Mouse (Mus musculus) bone marrow macrophage, adult 2 months (primary cell): ENCODE data around the gene E130309D02Rik. TPM values are rescaled to one million over a fixed set of nuclear protein-coding genes. Genes with fewer than 3 reads are reported as not detected.
A peak's percentile ranks its signal among the peaks of the same experiment; 100 is the strongest.

ENCODE experiments used
- H3K27ac ChIP-seq: 2 replicates; pipeline ENCODE4 v1.5.1; 2012; ENCODE audit warnings: low read depth, low read length; ENCODE audit not compliant: insufficient read depth
- H3K4me1 ChIP-seq: 2 replicates; pipeline ENCODE4 v1.6.1; 2012; ENCODE audit warnings: low read length; ENCODE audit not compliant: control insufficient read depth, insufficient read depth
- H3K4me3 ChIP-seq: 2 replicates; pipeline ENCODE4 v1.5.1; 2012; ENCODE audit warnings: mild to moderate bottlenecking, low read length, moderate library complexity; ENCODE audit not compliant: insufficient read depth
- CTCF ChIP-seq: IDR thresholded peaks from 2 replicates; pipeline ENCODE4 v1.5.1; 2012; ENCODE audit warnings: low read depth, mild to moderate bottlenecking, low read length, moderate library complexity
- POLR2A ChIP-seq: IDR thresholded peaks from 2 replicates; pipeline ENCODE4 v1.6.1; 2012; ENCODE audit warnings: mild to moderate bottlenecking, low read depth, low read length, borderline replicate concordance
- polyA plus RNA-seq: library from polyadenylated mRNA; stranded (reverse); fragments of >200 nt; gene quantifications from 2 replicates; pipeline ENCODE4 v1.2.4, GENCODE M21; 2012; ENCODE audit not compliant: missing spikeins, insufficient read depth, insufficient read length

The E130309D02Rik gene
- polyA plus RNA-seq: 11.2 and 14.3 TPM in 2 replicates

GRCm38 (mm10) chr5:143314730-143315513 is at the start of gene E130309D02Rik:
TSS of gene E130309D02Rik (minus strand) at chr5:143315360.
- Histone ChIP-seq H3K27ac (peak within 1 kb of the TSS; percentile 65), H3K4me3 (peak within 1 kb of the TSS; percentile 82), H3K4me1 (peaks cover 11% of the 10 kb centered on the region)
- TF ChIP-seq CTCF (peak; percentile 18), POLR2A (no peak)

GRCm38 (mm10) chr5:143363678-143364615 is 48.8 kb upstream of the E130309D02Rik start:
- Histone ChIP-seq H3K4me1 (no peaks in the 10 kb centered on the region), H3K27ac (no peak overlapping the region), H3K4me3 (no peak overlapping the region)
- TF ChIP-seq POLR2A (no peak), CTCF (no peak)

- TF ChIP-seq POLR2A: no peak
- no peak for TF ChIP-seq CTCF
- Histone ChIP-seq H3K27ac (no peak overlapping the region), H3K4me1 (no peaks in the 10 kb centered on the region), H3K4me3 (no peak overlapping the region)
Measured at GRCm38 (mm10) chr5:143361428-143361827, 46.3 kb upstream of the E130309D02Rik start.

- H3K4me1 ChIP-seq: no peaks in the 10 kb centered on the region
- H3K4me3 ChIP-seq: no peak overlapping the region
- TF ChIP-seq CTCF (peak; percentile 33; the same call in 1 of the 2 replicates), POLR2A (no peak)
- no peak overlapping the region for H3K27ac ChIP-seq
Measured at GRCm38 (mm10) chr5:143360000-143360399, 44.8 kb upstream of the E130309D02Rik start.

- Histone ChIP-seq H3K4me3 (no peak overlapping the region), H3K27ac (no peak overlapping the region), H3K4me1 (no peaks in the 10 kb centered on the region)
- TF ChIP-seq POLR2A: no peak
- no peak for TF ChIP-seq CTCF
Measured at GRCm38 (mm10) chr5:143359263-143359662, 44.1 kb upstream of the E130309D02Rik start.

GRCm38 (mm10) chr5:143357564-143357963 is 42.4 kb upstream of the E130309D02Rik start:
- H3K27ac ChIP-seq: no peak overlapping the region
- no peaks in the 10 kb centered on the region for H3K4me1 ChIP-seq
- H3K4me3 ChIP-seq: no peak overlapping the region
- TF ChIP-seq CTCF: no peak
- TF ChIP-seq POLR2A: no peak

- Histone ChIP-seq H3K4me1 (no peaks in the 10 kb centered on the region), H3K27ac (no peak within 1 kb of the TSS), H3K4me3 (no peak within 1 kb of the TSS)
- no peak for TF ChIP-seq POLR2A
- TF ChIP-seq CTCF: no peak
Measured at GRCm38 (mm10) chr5:143356686-143357388, 41.7 kb upstream of the E130309D02Rik start, which contains the start of gene Grid2ip. TSS of gene Grid2ip (plus strand) at chr5:143357338.

- no peak overlapping the region for H3K4me3 ChIP-seq
- no peak overlapping the region for H3K27ac ChIP-seq
- TF ChIP-seq POLR2A (no peak), CTCF (no peak)
- no peaks in the 10 kb centered on the region for H3K4me1 ChIP-seq
Measured at GRCm38 (mm10) chr5:143356017-143356416, 40.9 kb upstream of the E130309D02Rik start.

- Histone ChIP-seq H3K4me3 (no peak overlapping the region), H3K4me1 (no peaks in the 10 kb centered on the region), H3K27ac (no peak overlapping the region)
- TF ChIP-seq CTCF (no peak), POLR2A (no peak)
Measured at GRCm38 (mm10) chr5:143346367-143346766, 31.2 kb upstream of the E130309D02Rik start.
